Mouse (Mus musculus) macrophage (primary cell): Measurements from ENCODE around the gene 4931428L18Rik. TPM values are rescaled to one million over a fixed set of nuclear protein-coding genes. Genes with fewer than 3 reads are reported as not detected.
"Not testable (repeated sequence)": the region's sequence is repeated elsewhere in the genome, so short reads cannot be mapped to it uniquely, and the experiment has no call there.

Experiments
- H3K27ac ChIP-seq: fragments of 350-480 bp; formaldehyde crosslinking; 2 replicates; pipeline ENCODE4 v1.9.0; 2021
- H3K36me3 ChIP-seq: fragments of 350-480 bp; formaldehyde crosslinking; 2 replicates; pipeline ENCODE4 v1.9.0; 2021; ENCODE audit errors: inconsistent target
- H3K4me3 ChIP-seq: fragments of 350-480 bp; formaldehyde crosslinking; 2 replicates; pipeline ENCODE4 v1.9.0; 2021; ENCODE audit errors: inconsistent target
- H3K79me2 ChIP-seq: fragments of 350-480 bp; formaldehyde crosslinking; 2 replicates; pipeline ENCODE4 v1.9.0; 2021; ENCODE audit errors: inconsistent target
- WGBS: methylation state at CpG from one replicate; pipeline ENCODE4 v1.1.7; 2026; ENCODE audit warnings: inconsistent platforms; ENCODE audit not compliant: missing documents; 5-methylcytosine and 5-hydroxymethylcytosine counted together
- polyA plus RNA-seq: library from polyadenylated mRNA; stranded (reverse); fragments of 250-400 nt; gene quantifications from 3 replicates; pipeline ENCODE4 v1.2.4, GENCODE M21; 2018; ENCODE audit warnings: inconsistent platforms

4931428L18Rik gene
- polyA plus RNA-seq, 1 experiment from 2014 or later: not detected

- Histone ChIP-seq H3K79me2 (no peaks in the 10 kb centered on the region), H3K27ac (no peak overlapping the region), H3K36me3 (no peaks in the 10 kb centered on the region), H3K4me3 (no peak overlapping the region)
- 99% methylated on average over 5 of the region's 5 CpGs for WGBS
Measured at GRCm38 (mm10) chr1:31051370-31051921, 171.0 kb downstream of the 4931428L18Rik start.

GRCm38 (mm10) chr1:31049954-31050652 is 172.4 kb downstream of the 4931428L18Rik start:
- Histone ChIP-seq H3K4me3 (no peak overlapping the region), H3K79me2 (no peaks in the 10 kb centered on the region)

GRCm38 (mm10) chr1:31043208-31043607 is 179.3 kb downstream of the 4931428L18Rik start:
- Histone ChIP-seq H3K79me2 (no peaks in the 10 kb centered on the region), H3K27ac (no peak overlapping the region), H3K4me3 (no peak overlapping the region), H3K36me3 (no peaks in the 10 kb centered on the region)
- WGBS: 94% methylated on average over 3 of the region's 3 CpGs

More at GRCm38 (mm10) chr1:31049954-31050652, 172.4 kb downstream of the 4931428L18Rik start:
- Histone ChIP-seq H3K36me3 (no peaks in the 10 kb centered on the region), H3K27ac (peak overlapping the region; percentile 55)
- 19% methylated on average over 5 of the region's 5 CpGs for WGBS

GRCm38 (mm10) chr1:31042793-31043192 is 179.7 kb downstream of the 4931428L18Rik start:
- WGBS: 95% methylated on average over 4 of the region's 4 CpGs
- no peak overlapping the region for H3K27ac ChIP-seq

GRCm38 (mm10) chr1:31033851-31034534 is 188.5 kb downstream of the 4931428L18Rik start:
- WGBS: 41% methylated on average over 2 of the region's 2 CpGs
- Histone ChIP-seq H3K4me3 (no peak overlapping the region), H3K79me2 (no peaks in the 10 kb centered on the region), H3K36me3 (no peaks in the 10 kb centered on the region), H3K27ac (no peak overlapping the region)

More at GRCm38 (mm10) chr1:31042793-31043192, 179.7 kb downstream of the 4931428L18Rik start:
- no peak overlapping the region for H3K4me3 ChIP-seq
- H3K79me2 ChIP-seq: no peaks in the 10 kb centered on the region
- H3K36me3 ChIP-seq: no peaks in the 10 kb centered on the region

GRCm38 (mm10) chr1:31032351-31032750 is 190.1 kb downstream of the 4931428L18Rik start:
- Histone ChIP-seq H3K36me3 (no peaks in the 10 kb centered on the region), H3K4me3 (no peak overlapping the region), H3K27ac (no peak overlapping the region), H3K79me2 (no peaks in the 10 kb centered on the region)
- 74% methylated on average over 2 of the region's 2 CpGs for WGBS

- H3K27ac ChIP-seq: no peak overlapping the region
- H3K36me3 ChIP-seq: no peaks in the 10 kb centered on the region
- no peak overlapping the region for H3K4me3 ChIP-seq
- no peaks in the 10 kb centered on the region for H3K79me2 ChIP-seq
Measured at GRCm38 (mm10) chr1:31023173-31023572, 199.3 kb downstream of the 4931428L18Rik start.

- Histone ChIP-seq H3K36me3 (no peaks in the 10 kb centered on the region), H3K4me3 (no peak overlapping the region), H3K27ac (no peak overlapping the region), H3K79me2 (no peaks in the 10 kb centered on the region)
- WGBS: 91% methylated on average over 6 of the region's 6 CpGs
Measured at GRCm38 (mm10) chr1:31019283-31019682, 203.2 kb downstream of the 4931428L18Rik start.

- no peaks in the 10 kb centered on the region for H3K79me2 ChIP-seq
- no peak overlapping the region for H3K4me3 ChIP-seq
- H3K36me3 ChIP-seq: no peaks in the 10 kb centered on the region
- 88% methylated on average over 5 of the region's 5 CpGs for WGBS
- no peak overlapping the region for H3K27ac ChIP-seq
Measured at GRCm38 (mm10) chr1:31017377-31017776, 205.1 kb downstream of the 4931428L18Rik start.

GRCm38 (mm10) chr1:31016068-31016467 is 206.4 kb downstream of the 4931428L18Rik start:
- Histone ChIP-seq H3K36me3 (no peaks in the 10 kb centered on the region), H3K4me3 (no peak overlapping the region), H3K27ac (no peak overlapping the region), H3K79me2 (no peaks in the 10 kb centered on the region)
- 84% methylated on average over 6 of the region's 6 CpGs for WGBS

GRCm38 (mm10) chr1:31015261-31015660 is 207.2 kb downstream of the 4931428L18Rik start:
- Histone ChIP-seq H3K4me3 (no peak overlapping the region), H3K27ac (no peak overlapping the region), H3K79me2 (no peaks in the 10 kb centered on the region), H3K36me3 (no peaks in the 10 kb centered on the region)
- WGBS: 72% methylated on average over 2 of the region's 2 CpGs

GRCm38 (mm10) chr1:30977868-30978267 is 244.6 kb downstream of the 4931428L18Rik start, which contains the start of gene AC153137.1:
Gene AC153137.1, minus strand, starts transcription at chr1:30977968.
- WGBS: 92% methylated on average over 5 of the region's 6 CpGs
- not testable (repeated sequence) for H3K36me3 ChIP-seq, H3K4me3 ChIP-seq, H3K27ac ChIP-seq, H3K79me2 ChIP-seq

- H3K4me3 ChIP-seq, H3K27ac ChIP-seq, H3K36me3 ChIP-seq, H3K79me2 ChIP-seq: not testable (repeated sequence)
- 89% methylated on average over 5 of the region's 7 CpGs for WGBS
Measured at GRCm38 (mm10) chr1:30977239-30977638, 245.2 kb downstream of the 4931428L18Rik start.

GRCm38 (mm10) chr1:30951795-30952194 is 270.7 kb downstream of the 4931428L18Rik start:
- WGBS: 100% methylated on average over 2 of the region's 2 CpGs
- peaks cover 21% of the 10 kb centered on the region for H3K79me2 ChIP-seq
- no peak overlapping the region for H3K27ac ChIP-seq
- H3K36me3 ChIP-seq: no peaks in the 10 kb centered on the region
- H3K4me3 ChIP-seq: no peak overlapping the region

GRCm38 (mm10) chr1:30950456-30950835 is 272.0 kb downstream of the 4931428L18Rik start:
- peaks cover 3% of the 10 kb centered on the region; the same call in 1 of the 2 replicates for H3K36me3 ChIP-seq
- H3K4me3 ChIP-seq: peak overlapping the region; percentile 30
- H3K27ac ChIP-seq: peak overlapping the region; percentile 79
- H3K79me2 ChIP-seq: peaks cover 32% of the 10 kb centered on the region
- WGBS: 19% methylated on average over 5 of the region's 5 CpGs
